Mouse (Mus musculus): ENCODE results near the gene Esrrg. TPM values are rescaled to one million over a fixed set of nuclear protein-coding genes. Genes with fewer than 3 reads are reported as not detected.

Esrrg gene
- polyA plus RNA-seq, 1 experiment from 2014 or later = 2.2 TPM

DNA sequence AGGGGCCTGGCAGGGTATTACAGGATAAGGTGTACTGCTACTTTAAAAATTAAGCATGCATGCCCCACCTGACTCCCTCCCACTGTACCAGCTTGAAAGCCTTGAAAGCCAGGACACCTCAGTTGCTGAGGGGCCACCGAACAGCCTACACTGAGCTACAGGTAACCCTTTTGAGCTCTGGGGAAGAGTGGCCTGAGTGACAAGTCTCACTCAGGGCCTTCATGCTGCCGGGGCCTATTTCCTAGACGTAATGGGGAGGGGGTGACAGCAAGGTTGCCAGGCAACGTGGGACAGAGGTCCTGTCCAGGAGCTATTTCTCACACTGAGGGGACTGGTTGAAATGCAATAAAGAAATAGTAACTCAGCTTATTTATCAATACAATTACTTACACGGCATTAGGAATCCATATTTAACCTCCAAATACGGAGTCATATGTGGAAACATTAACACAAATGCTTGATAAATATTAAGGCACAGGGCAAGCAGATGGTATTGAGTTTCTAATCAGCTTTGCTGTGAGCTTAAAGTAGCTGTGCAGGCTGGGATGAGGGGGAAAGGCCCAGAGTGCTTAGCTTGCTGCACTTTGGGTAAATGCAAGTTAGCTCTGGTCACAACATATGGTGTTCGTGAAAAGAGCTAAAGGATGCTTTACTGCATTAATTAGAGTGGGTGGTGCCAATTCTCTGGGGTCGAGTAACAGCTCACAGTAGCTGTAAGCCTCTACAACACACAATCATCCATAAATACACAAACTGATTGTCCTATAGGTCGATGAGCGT lies 653.5 kb downstream of the Esrrg start, which contains the start of gene Ush2a:
Gene Ush2a (plus strand): TSS at position 121 of the 780 bp plus-strand sequence.
- H3K4me2 ChIP-seq (ENCODE audit: low read depth, low read length) = no peak within 1 kb of the TSS
- H3K9me3 ChIP-seq (replicated peaks; ENCODE audit: control insufficient read depth, low read length) = no peaks in the 10 kb centered on the region
- H3K27ac ChIP-seq (replicated peaks; ENCODE audit: low read depth, low read length) = no peak within 1 kb of the TSS
- no peak within 1 kb of the TSS for H3K9ac ChIP-seq (replicated peaks; ENCODE audit: low read length)
- WGBS = 63% methylated on average over 10 of the region's 10 CpGs
- no peaks in the 10 kb centered on the region for H3K4me1 ChIP-seq (ENCODE audit: control insufficient read depth, insufficient read depth, low read length)
- no peaks in the 10 kb centered on the region for H3K36me3 ChIP-seq (replicated peaks; ENCODE audit: control insufficient read depth, insufficient read depth, low read depth, low read length)
- H3K27me3 ChIP-seq (ENCODE audit: control insufficient read depth, insufficient read depth, low read length) = no peaks in the 10 kb centered on the region
- H3K4me3 ChIP-seq (ENCODE audit: low read depth, low read length) = no peak within 1 kb of the TSS
- ATAC-seq (replicated peaks; ENCODE audit: insufficient number of reproducible peaks, low FRiP score, low TSS enrichment, low read depth) = peak; percentile 49; the same call in 1 of the 2 replicates
- DNase-seq (ENCODE audit: low spot score) = no peak
